Comparison of ENCODE assay signal across 26 mouse cellular contexts in genomic region chr17:51836243-51836642, GRCm38 (mm10).
"Had no signal": no experiment of that assay in that cellular context is flagged by ENCODE, and none has a peak within 500 bp of the region (broad histone marks: within the 10 kb centered on the region; RNA-seq: fewer than 3 reads in every experiment).

No protein-coding gene starts in this region.

- H3K4me3 ChIP-seq: heart, adult 2 months; heart, embryonic 13.5 days; heart, embryonic 15.5 days; hindbrain, embryonic 10.5 days; hindbrain, embryonic 12.5 days; kidney, embryonic 15.5 days; layer of hippocampus, adult 2 months; left cerebral cortex, adult 2 months; limb, embryonic 12.5 days; liver, embryonic 13.5 days had no signal

- H3K36me3 ChIP-seq: heart, embryonic 13.5 days; heart, embryonic 15.5 days; hindbrain, embryonic 10.5 days; hindbrain, embryonic 12.5 days; kidney, embryonic 15.5 days; limb, embryonic 12.5 days; liver, embryonic 13.5 days had no signal

- H3K4me2 ChIP-seq: heart, embryonic 11.5 days; heart, embryonic 13.5 days; heart, embryonic 15.5 days; hindbrain, embryonic 12.5 days; hindbrain, embryonic 14.5 days; kidney, embryonic 15.5 days; limb, embryonic 12.5 days; liver, embryonic 11.5 days; liver, embryonic 13.5 days had no signal

- H3K27ac ChIP-seq: heart, adult 2 months; heart, embryonic 13.5 days; heart, embryonic 15.5 days; hindbrain, embryonic 10.5 days; hindbrain, embryonic 12.5 days; hindbrain, embryonic 14.5 days; hindbrain, postnatal 0 days; kidney, embryonic 15.5 days; kidney, postnatal 0 days; layer of hippocampus, adult 2 months; left cerebral cortex, adult 2 months; limb, embryonic 12.5 days; liver, embryonic 13.5 days had no signal

- ATAC-seq: hindbrain, postnatal 0 days; intestine, embryonic 16.5 days had no signal

- DNase-seq: gastrocnemius, postnatal 14 days; gastrocnemius, postnatal 36 days; heart, adult 11 months; heart, adult 2 months; heart, postnatal 4 days; kidney, adult 11 months; kidney, adult 2 months; kidney, adult 9 months; kidney, postnatal 14 days; kidney, postnatal 36 days; liver; liver, embryonic 13.5 days had no signal

- H3K9ac ChIP-seq: heart, embryonic 13.5 days; heart, embryonic 15.5 days; hindbrain, embryonic 12.5 days; hindbrain, embryonic 14.5 days; kidney, embryonic 15.5 days; limb, embryonic 12.5 days; liver, embryonic 13.5 days had no signal

- H3K9me3 ChIP-seq: heart, embryonic 13.5 days; heart, embryonic 15.5 days; hindbrain, embryonic 10.5 days; hindbrain, embryonic 12.5 days; kidney, embryonic 15.5 days; limb, embryonic 12.5 days; liver, embryonic 13.5 days had no signal
